In the genomic region with DNA sequence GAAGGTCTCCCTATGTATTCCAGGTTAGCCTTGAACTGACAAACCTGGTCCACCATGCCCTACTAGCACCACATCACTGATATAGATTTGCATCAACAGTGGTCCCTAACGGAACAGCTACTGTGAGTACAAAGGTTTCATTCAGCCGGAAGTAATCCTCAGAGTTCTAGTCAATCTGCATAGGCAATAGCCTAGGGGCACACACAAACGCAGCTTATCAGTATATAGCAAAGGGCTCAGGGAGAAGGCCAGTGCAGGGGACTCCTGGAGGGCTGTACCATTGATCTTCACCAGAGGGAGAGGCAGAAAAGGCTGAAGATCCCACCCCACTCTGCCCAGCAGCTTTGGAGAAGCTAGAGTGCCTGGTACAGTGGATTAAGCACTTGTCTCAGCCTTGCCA, we compare ENCODE assay signal across 23 mouse cellular contexts. TPM values are rescaled to one million over a fixed set of nuclear protein-coding genes. Genes with fewer than 3 reads are reported as not detected.
DNase-seq lines count a peak whose midpoint lies in the region; ATAC-seq lines count a peak whose summit lies in the region.
"Had no signal": no experiment of that assay in that cellular context is flagged by ENCODE, and none has a peak within 500 bp of the region (broad histone marks: within the 10 kb centered on the region; RNA-seq: fewer than 3 reads in every experiment).

No protein-coding gene starts in this region.

- peak; percentile 67 for DNase-seq in embryo, embryonic 10.5 days (ENCODE audit: low spot score)
- DNase-seq in embryo, embryonic 11 days = no peak
- peak; percentile 58 for DNase-seq in hindbrain, embryonic 11.5 days (ENCODE audit: low spot score)
- no peak for DNase-seq in liver, embryonic 13.5 days
- no peak for DNase-seq in gastrocnemius, postnatal 4 days (ENCODE audit: low spot score in 2 of 2)
- no peak for DNase-seq in ovary, postnatal 10 days (ENCODE audit: low spot score)
- DNase-seq: adrenal gland, postnatal 10 days; cerebellum, adult 9-11 months; gastrocnemius, postnatal 10 days; heart, adult 2 months; heart, postnatal 36 days; kidney, adult 11 months; lung, adult 2 months; thymus, postnatal 36 days had no signal

- peak; percentile 41; the same call in 1 of the 2 replicates for ATAC-seq in hindbrain, embryonic 11.5 days (ENCODE audit: low FRiP score)
- ATAC-seq in hindbrain, embryonic 16.5 days = no peak
- peak; percentile 68; the same call in 1 of the 2 replicates for ATAC-seq in liver, embryonic 13.5 days (ENCODE audit: low read depth)
- ATAC-seq in midbrain, embryonic 16.5 days = no peak
- ATAC-seq: activated CD4-positive, CD25-positive, alpha-beta regulatory T cell, adult 4 months; CD4-positive, CD25-positive, alpha-beta regulatory T cell, adult 4 months had no signal

- no peak overlapping the region for H3K4me2 ChIP-seq in hindbrain, embryonic 11.5 days (replicated peaks; ENCODE audit: low read depth, low read length)
- H3K4me2 ChIP-seq in hindbrain, embryonic 16.5 days (ENCODE audit: low read length) = no peak overlapping the region
- no peak overlapping the region for H3K4me2 ChIP-seq in liver, embryonic 13.5 days
- H3K4me2 ChIP-seq in midbrain, embryonic 16.5 days (ENCODE audit: low read length) = no peak overlapping the region
- H3K4me2 ChIP-seq: limb, embryonic 13.5 days had no signal

- no peak overlapping the region for H3K4me3 ChIP-seq in hindbrain, embryonic 11.5 days (ENCODE audit: low read depth, low read length)
- no peak overlapping the region for H3K4me3 ChIP-seq in hindbrain, embryonic 16.5 days (ENCODE audit: low read length)
- H3K4me3 ChIP-seq in liver, embryonic 13.5 days (replicated peaks) = no peak overlapping the region
- H3K4me3 ChIP-seq in midbrain, embryonic 16.5 days (ENCODE audit: low read depth, low read length) = no peak overlapping the region
- H3K4me3 ChIP-seq: heart, adult 2 months; limb, embryonic 13.5 days; megakaryocyte, embryonic 14.5 days had no signal

- 25% methylated on average over 3 of the region's 3 CpGs for WGBS in hindbrain, embryonic 11.5 days
- 17% methylated on average over 3 of the region's 3 CpGs for WGBS in hindbrain, embryonic 16.5 days
- 6% methylated on average over 3 of the region's 3 CpGs for WGBS in liver, embryonic 13.5 days (ENCODE audit: insufficient replicate concordance)
- 13% methylated on average over 3 of the region's 3 CpGs for WGBS in midbrain, embryonic 16.5 days

- H3K27me3 ChIP-seq in hindbrain, embryonic 11.5 days (ENCODE audit: control insufficient read depth, insufficient read depth, low read length) = no peaks in the 10 kb centered on the region
- no peaks in the 10 kb centered on the region for H3K27me3 ChIP-seq in hindbrain, embryonic 16.5 days (replicated peaks; ENCODE audit: control insufficient read depth, insufficient read depth, low read length)
- H3K27me3 ChIP-seq in liver, embryonic 13.5 days = peaks cover 43% of the 10 kb centered on the region
- H3K27me3 ChIP-seq in midbrain, embryonic 16.5 days (ENCODE audit: control insufficient read depth, insufficient read depth, low read depth, low read length) = no peaks in the 10 kb centered on the region
- H3K27me3 ChIP-seq: limb, embryonic 13.5 days had no signal

- no peak overlapping the region for H3K27ac ChIP-seq in hindbrain, embryonic 11.5 days (ENCODE audit: low read depth, low read length)
- H3K27ac ChIP-seq in hindbrain, embryonic 16.5 days (ENCODE audit: low read depth, low read length) = no peak overlapping the region; the same call in 1 of the 2 replicates
- H3K27ac ChIP-seq in liver, embryonic 13.5 days = no peak overlapping the region
- H3K27ac ChIP-seq in midbrain, embryonic 16.5 days (ENCODE audit: low read length) = peak overlapping the region; percentile 20; the same call in 1 of the 2 replicates
- H3K27ac ChIP-seq: heart, adult 2 months; limb, embryonic 13.5 days had no signal

- H3K36me3 ChIP-seq in hindbrain, embryonic 11.5 days (ENCODE audit: control insufficient read depth, insufficient read depth, low read length) = no peaks in the 10 kb centered on the region
- peaks cover 7% of the 10 kb centered on the region for H3K36me3 ChIP-seq in hindbrain, embryonic 16.5 days (ENCODE audit: control insufficient read depth, insufficient read depth, low read length)
- no peaks in the 10 kb centered on the region for H3K36me3 ChIP-seq in liver, embryonic 13.5 days
- peaks cover 11% of the 10 kb centered on the region; the same call in 1 of the 2 replicates for H3K36me3 ChIP-seq in midbrain, embryonic 16.5 days (ENCODE audit: control insufficient read depth, insufficient read depth, low read length)

- H3K9me3 ChIP-seq in hindbrain, embryonic 11.5 days (ENCODE audit: control insufficient read depth, low read length) = no peaks in the 10 kb centered on the region
- H3K9me3 ChIP-seq in hindbrain, embryonic 16.5 days (ENCODE audit: control insufficient read depth, low read length) = no peaks in the 10 kb centered on the region
- H3K9me3 ChIP-seq in liver, embryonic 13.5 days (replicated peaks) = no peaks in the 10 kb centered on the region
- H3K9me3 ChIP-seq in midbrain, embryonic 16.5 days (replicated peaks; ENCODE audit: control insufficient read depth, low read length, poor library complexity, severe bottlenecking) = no peaks in the 10 kb centered on the region
- H3K9me3 ChIP-seq: limb, embryonic 13.5 days; megakaryocyte, embryonic 14.5 days had no signal

- no peak overlapping the region for H3K9ac ChIP-seq in hindbrain, embryonic 11.5 days (ENCODE audit: low read depth, low read length)
- H3K9ac ChIP-seq in hindbrain, embryonic 16.5 days (ENCODE audit: low read depth, low read length) = no peak overlapping the region
- no peak overlapping the region for H3K9ac ChIP-seq in liver, embryonic 13.5 days
- H3K9ac ChIP-seq in midbrain, embryonic 16.5 days (ENCODE audit: low read depth, low read length) = no peak overlapping the region
- H3K9ac ChIP-seq: limb, embryonic 13.5 days had no signal

- peaks cover 10% of the 10 kb centered on the region; the same call in 1 of the 2 replicates for H3K4me1 ChIP-seq in hindbrain, embryonic 11.5 days (replicated peaks; ENCODE audit: control insufficient read depth, insufficient read depth, low read length)
- H3K4me1 ChIP-seq in hindbrain, embryonic 16.5 days (ENCODE audit: control insufficient read depth, insufficient read depth, low read depth, low read length) = peaks cover 40% of the 10 kb centered on the region
- H3K4me1 ChIP-seq in liver, embryonic 13.5 days (replicated peaks) = peaks cover 19% of the 10 kb centered on the region
- H3K4me1 ChIP-seq in midbrain, embryonic 16.5 days (ENCODE audit: control insufficient read depth, insufficient read depth, low read length) = peaks cover 44% of the 10 kb centered on the region
- H3K4me1 ChIP-seq: megakaryocyte, embryonic 14.5 days had no signal

RNA-seq across cellular contexts. Expression of gene Cacna1g, which starts 27.0 kb away (rescaled TPM):
- polyA plus RNA-seq in hindbrain, embryonic 11.5 days (2014; fragmentation: Nextera tagmentation; extraction: Ambion mirVana) = 10.9 and 19.3 TPM in 2 replicates
- 15.1 and 20.5 TPM in 2 replicates for polyA plus RNA-seq in hindbrain, embryonic 16.5 days (2015; fragmentation: Nextera tagmentation; extraction: Ambion mirVana)
- 1.4 and 1.8 TPM in 2 replicates for polyA plus RNA-seq in liver, embryonic 13.5 days (2015; fragmentation: Nextera tagmentation; extraction: Ambion mirVana)
- polyA plus RNA-seq in midbrain, embryonic 16.5 days (2015; fragmentation: Nextera tagmentation; extraction: Ambion mirVana) = 18.4 and 21.2 TPM in 2 replicates
- total RNA-seq in gastrocnemius, postnatal 4 days (2021) = 10 to 100 TPM; 18.7 to 22.7 TPM
- total RNA-seq: neutrophil, adult 5-6 weeks had no signal
- polyA plus RNA-seq: activated CD4-positive, CD25-positive, alpha-beta regulatory T cell, adult 4 months; CD4-positive, CD25-positive, alpha-beta regulatory T cell, adult 4 months had no signal

RNA-seq across cellular contexts. Expression of gene Spata20, which starts 39.0 kb away (rescaled TPM):
- not detected in 2 replicates for polyA plus RNA-seq in hindbrain, embryonic 11.5 days (2014; fragmentation: Nextera tagmentation; extraction: Ambion mirVana)
- polyA plus RNA-seq in hindbrain, embryonic 16.5 days (2015; fragmentation: Nextera tagmentation; extraction: Ambion mirVana) = 0.64 and 0.81 TPM in 2 replicates
- not detected in 2 replicates for polyA plus RNA-seq in liver, embryonic 13.5 days (2015; fragmentation: Nextera tagmentation; extraction: Ambion mirVana)
- 0.43 and 0.66 TPM in 2 replicates for polyA plus RNA-seq in midbrain, embryonic 16.5 days (2015; fragmentation: Nextera tagmentation; extraction: Ambion mirVana)
- under 1 TPM in 1 of 2 experiments, not detected in 1; 0.29 TPM for total RNA-seq in gastrocnemius, postnatal 4 days (2021)
- total RNA-seq: adrenal gland, postnatal 10 days; gastrocnemius, postnatal 10 days; neutrophil, adult 5-6 weeks had no signal
- polyA plus RNA-seq: activated CD4-positive, CD25-positive, alpha-beta regulatory T cell, adult 4 months; CD4-positive, CD25-positive, alpha-beta regulatory T cell, adult 4 months; heart, embryonic 14.5 days; small intestine, adult 2 months had no signal

RNA-seq across cellular contexts. Expression of gene Epn3, which starts 52.8 kb away (rescaled TPM):
- polyA plus RNA-seq in hindbrain, embryonic 11.5 days (2014; fragmentation: Nextera tagmentation; extraction: Ambion mirVana) = 0.80 and 1.3 TPM in 2 replicates
- polyA plus RNA-seq in hindbrain, embryonic 16.5 days (2015; fragmentation: Nextera tagmentation; extraction: Ambion mirVana) = 2.8 and 3.0 TPM in 2 replicates
- polyA plus RNA-seq in liver, embryonic 13.5 days (2015; fragmentation: Nextera tagmentation; extraction: Ambion mirVana) = 0.05 and 0.08 TPM in 2 replicates
- 0.43 and 0.57 TPM in 2 replicates for polyA plus RNA-seq in midbrain, embryonic 16.5 days (2015; fragmentation: Nextera tagmentation; extraction: Ambion mirVana)
- under 1 TPM; 0.47 to 0.49 TPM for total RNA-seq in gastrocnemius, postnatal 4 days (2021)
- polyA plus RNA-seq: activated CD4-positive, CD25-positive, alpha-beta regulatory T cell, adult 4 months; CD4-positive, CD25-positive, alpha-beta regulatory T cell, adult 4 months had no signal

RNA-seq across cellular contexts. Expression of gene Abcc3, which starts 54.2 kb away (rescaled TPM):
- polyA plus RNA-seq in hindbrain, embryonic 11.5 days (2014; fragmentation: Nextera tagmentation; extraction: Ambion mirVana) = 0.57 and 0.94 TPM in 2 replicates
- 0.91 and 1.3 TPM in 2 replicates for polyA plus RNA-seq in hindbrain, embryonic 16.5 days (2015; fragmentation: Nextera tagmentation; extraction: Ambion mirVana)
- polyA plus RNA-seq in liver, embryonic 13.5 days (2015; fragmentation: Nextera tagmentation; extraction: Ambion mirVana) = 4.3 and 5.8 TPM in 2 replicates
- 0.57 and 0.92 TPM in 2 replicates for polyA plus RNA-seq in midbrain, embryonic 16.5 days (2015; fragmentation: Nextera tagmentation; extraction: Ambion mirVana)
- 1 to 10 TPM; 2.0 to 2.4 TPM for total RNA-seq in gastrocnemius, postnatal 4 days (2021)

Comparison
In these comparisons a context has a peak if more than half of its experiments do, and no peak if none do; other contexts are left out.
1. DNase-seq: peak in embryo, embryonic 10.5 days (single experiment) and hindbrain, embryonic 11.5 days (single experiment); none in embryo, embryonic 11 days (single experiment), liver, embryonic 13.5 days (single experiment), gastrocnemius, postnatal 4 days (0 of 2) and ovary, postnatal 10 days (single experiment).
2. ATAC-seq: peak in hindbrain, embryonic 11.5 days (single experiment) and liver, embryonic 13.5 days (single experiment); none in hindbrain, embryonic 16.5 days (single experiment) and midbrain, embryonic 16.5 days (single experiment).